Mouse (Mus musculus) hindbrain, embryonic 11.5 days (tissue): ENCODE measurements around the gene Brd7. TPM values are rescaled to one million over a fixed set of nuclear protein-coding genes. Genes with fewer than 3 reads are reported as not detected.

ENCODE experiments used
- ATAC-seq: fragments of 200-750 bp; cut with Nextera tagmentation; 2 replicates; pipeline ENCODE4 v1.8.0; 2017; ENCODE audit warnings: mild to moderate bottlenecking, moderate TSS enrichment, moderate library complexity; ENCODE audit not compliant: low FRiP score
- DNase-seq: peaks from one replicate; pipeline ENCODE4 v3.0.0-alpha.2; 2015; ENCODE audit warnings: low spot score
- H3K27ac ChIP-seq: fragments of 300-500 bp; sonication (generic); 2 replicates; pipeline ENCODE4 v1.5.1; 2014; ENCODE audit warnings: mild to moderate bottlenecking, low read depth, low read length
- H3K27me3 ChIP-seq: fragments of 300-500 bp; sonication (generic); 2 replicates; pipeline ENCODE4 v1.6.1; 2014; ENCODE audit warnings: mild to moderate bottlenecking, low read length, moderate library complexity, mixed read lengths; ENCODE audit not compliant: control insufficient read depth, insufficient read depth
- H3K36me3 ChIP-seq: fragments of 300-500 bp; sonication (generic); 2 replicates; pipeline ENCODE4 v1.6.1; 2014; ENCODE audit warnings: mild to moderate bottlenecking, low read length, moderate library complexity, mixed read lengths; ENCODE audit not compliant: control insufficient read depth, insufficient read depth
- H3K4me1 ChIP-seq: fragments of 300-500 bp; sonication (generic); replicated peaks from 2 replicates; pipeline ENCODE4 v1.6.1; 2014; ENCODE audit warnings: low read length, mixed read lengths; ENCODE audit not compliant: control insufficient read depth, insufficient read depth
- H3K4me2 ChIP-seq: fragments of 300-500 bp; sonication (generic); replicated peaks from 2 replicates; pipeline ENCODE4 v1.6.1; 2014; ENCODE audit warnings: mild to moderate bottlenecking, low read depth, low read length
- H3K4me3 ChIP-seq: fragments of 300-500 bp; sonication (generic); 2 replicates; pipeline ENCODE4 v1.5.1; 2014; ENCODE audit warnings: low read depth, low read length
- H3K9ac ChIP-seq: fragments of 300-500 bp; sonication (generic); 2 replicates; pipeline ENCODE4 v1.6.1; 2014; ENCODE audit warnings: low read depth, low read length
- H3K9me3 ChIP-seq: fragments of 300-500 bp; sonication (generic); 2 replicates; pipeline ENCODE4 v1.6.1; 2016; ENCODE audit warnings: low read length; ENCODE audit not compliant: control insufficient read depth
- WGBS: fragments of 180-500 bp; shearing (Covaris S2); extraction: QIAGEN DNeasy Blood & Tissue Kit; methylation state at CpG from one replicate; pipeline ENCODE4 v1.1.7; 2014; 5-methylcytosine and 5-hydroxymethylcytosine counted together
- polyA plus RNA-seq: library from polyadenylated mRNA; unstranded; fragments of >200 nt; fragmentation: Nextera tagmentation; extraction: Ambion mirVana; gene quantifications from 2 replicates; pipeline ENCODE4 v1.2.1, GENCODE M21; 2014

Brd7 gene
- polyA plus RNA-seq, 1 experiment from 2014 or later: 82.4 TPM

DNA sequence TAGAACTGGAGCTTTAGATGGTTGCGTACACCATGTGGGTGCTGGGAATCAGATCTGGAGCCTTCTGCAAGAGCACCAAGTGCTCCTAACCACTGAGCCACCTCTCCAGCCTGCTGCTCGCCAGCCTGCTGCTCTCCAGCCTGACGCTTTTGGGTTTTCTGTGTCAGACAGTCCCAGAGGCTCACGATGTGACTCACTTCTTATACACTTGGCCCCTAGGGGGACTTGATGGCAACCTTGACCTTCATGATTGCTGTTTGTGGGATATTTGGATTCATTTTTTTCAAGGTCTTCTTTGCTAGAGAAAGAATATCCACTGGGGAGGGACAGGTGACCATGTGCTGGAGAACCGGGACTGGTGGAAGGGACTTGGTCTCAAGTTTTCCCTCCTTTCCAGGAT lies 40.6 kb downstream of the Brd7 start:
- no peak overlapping the region for H3K27ac ChIP-seq
- 95% methylated on average over 5 of the region's 5 CpGs for WGBS
- no peak overlapping the region for H3K4me3 ChIP-seq
- H3K9me3 ChIP-seq: no peaks in the 10 kb centered on the region
- no peak for DNase-seq
- no peak overlapping the region for H3K9ac ChIP-seq
- H3K36me3 ChIP-seq: no peaks in the 10 kb centered on the region
- no peaks in the 10 kb centered on the region for H3K4me1 ChIP-seq
- ATAC-seq: no peak
- H3K4me2 ChIP-seq: no peak overlapping the region
- no peaks in the 10 kb centered on the region for H3K27me3 ChIP-seq

DNA sequence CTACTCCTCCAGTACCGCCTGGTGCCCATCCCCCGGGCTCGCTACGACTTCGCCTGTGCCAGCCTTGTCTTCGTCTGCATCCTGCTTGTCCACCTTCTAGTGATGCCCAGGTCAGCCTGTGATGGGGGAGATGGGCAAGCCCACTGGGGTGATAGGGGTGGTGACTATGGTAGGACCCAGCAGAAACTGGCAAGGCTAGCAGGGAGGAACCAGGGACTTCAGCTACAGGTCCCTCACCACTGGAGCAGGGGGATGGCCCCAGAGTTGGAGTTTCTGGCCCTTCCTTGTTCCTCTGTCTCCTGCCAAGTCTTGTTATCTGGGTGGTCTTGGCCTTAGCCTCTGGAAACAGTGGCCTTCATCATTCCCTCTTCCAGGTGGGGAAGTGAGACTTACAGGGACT lies 41.9 kb downstream of the Brd7 start:
- Histone ChIP-seq H3K27ac (no peak overlapping the region), H3K4me2 (no peak overlapping the region), H3K9me3 (no peaks in the 10 kb centered on the region), H3K36me3 (no peaks in the 10 kb centered on the region), H3K9ac (no peak overlapping the region), H3K27me3 (no peaks in the 10 kb centered on the region), H3K4me1 (no peaks in the 10 kb centered on the region), H3K4me3 (no peak overlapping the region)
- 90% methylated on average over 6 of the region's 6 CpGs for WGBS
- DNase-seq (no peak), ATAC-seq (no peak)

DNA sequence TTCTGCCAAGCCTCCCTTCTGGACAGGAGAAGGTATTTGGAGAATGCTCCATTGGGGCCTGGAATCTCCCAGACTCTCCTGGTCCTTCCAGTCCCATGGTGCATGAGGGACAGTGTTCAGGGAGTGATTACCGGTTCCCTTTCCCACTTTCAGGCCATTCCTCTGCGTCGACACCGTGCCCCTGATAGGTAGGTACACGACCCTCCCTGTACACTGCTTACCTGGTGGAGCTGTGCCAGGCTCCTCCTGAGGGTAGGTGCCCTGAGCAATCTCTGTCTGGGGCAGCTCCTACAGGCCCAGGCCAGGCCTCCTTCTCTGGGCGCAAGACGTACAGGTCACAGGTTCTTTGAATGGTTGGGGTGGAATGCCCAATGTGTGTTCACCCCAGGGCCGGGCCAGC lies 43.8 kb downstream of the Brd7 start:
- H3K27ac ChIP-seq: no peak overlapping the region
- H3K4me2 ChIP-seq: no peak overlapping the region
- H3K36me3 ChIP-seq: no peaks in the 10 kb centered on the region
- ATAC-seq: no peak
- H3K27me3 ChIP-seq: no peaks in the 10 kb centered on the region
- no peak overlapping the region for H3K9ac ChIP-seq
- H3K4me3 ChIP-seq: no peak overlapping the region
- DNase-seq: no peak
- 96% methylated on average over 8 of the region's 8 CpGs for WGBS
- no peaks in the 10 kb centered on the region for H3K9me3 ChIP-seq
- no peaks in the 10 kb centered on the region for H3K4me1 ChIP-seq

DNA sequence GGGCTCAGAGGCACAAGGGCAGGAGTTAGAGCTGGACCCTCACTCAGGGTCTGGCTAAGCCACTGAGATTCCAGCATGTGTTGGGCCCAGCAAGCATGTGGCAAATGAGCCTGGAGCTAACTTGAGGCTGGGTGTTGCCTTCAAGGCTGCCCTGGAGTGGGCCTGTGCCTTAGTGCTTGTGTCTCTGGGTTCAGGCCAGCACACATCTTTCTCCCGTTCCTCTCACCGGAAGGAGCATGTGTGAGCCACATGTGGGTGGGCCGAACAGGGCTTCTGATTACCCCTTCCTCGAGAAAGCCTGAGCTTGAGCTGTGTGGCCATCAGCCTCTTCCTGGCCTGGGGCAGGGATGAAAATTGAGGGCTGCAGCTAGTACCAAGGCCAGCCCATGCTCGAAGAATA lies 44.7 kb downstream of the Brd7 start:
- DNase-seq: no peak
- no peak overlapping the region for H3K4me3 ChIP-seq
- H3K9me3 ChIP-seq: no peaks in the 10 kb centered on the region
- H3K4me1 ChIP-seq: no peaks in the 10 kb centered on the region
- H3K4me2 ChIP-seq: no peak overlapping the region
- 74% methylated on average over 5 of the region's 5 CpGs for WGBS
- no peak for ATAC-seq
- H3K27ac ChIP-seq: no peak overlapping the region
- H3K27me3 ChIP-seq: no peaks in the 10 kb centered on the region
- H3K9ac ChIP-seq: no peak overlapping the region
- no peaks in the 10 kb centered on the region for H3K36me3 ChIP-seq

DNA sequence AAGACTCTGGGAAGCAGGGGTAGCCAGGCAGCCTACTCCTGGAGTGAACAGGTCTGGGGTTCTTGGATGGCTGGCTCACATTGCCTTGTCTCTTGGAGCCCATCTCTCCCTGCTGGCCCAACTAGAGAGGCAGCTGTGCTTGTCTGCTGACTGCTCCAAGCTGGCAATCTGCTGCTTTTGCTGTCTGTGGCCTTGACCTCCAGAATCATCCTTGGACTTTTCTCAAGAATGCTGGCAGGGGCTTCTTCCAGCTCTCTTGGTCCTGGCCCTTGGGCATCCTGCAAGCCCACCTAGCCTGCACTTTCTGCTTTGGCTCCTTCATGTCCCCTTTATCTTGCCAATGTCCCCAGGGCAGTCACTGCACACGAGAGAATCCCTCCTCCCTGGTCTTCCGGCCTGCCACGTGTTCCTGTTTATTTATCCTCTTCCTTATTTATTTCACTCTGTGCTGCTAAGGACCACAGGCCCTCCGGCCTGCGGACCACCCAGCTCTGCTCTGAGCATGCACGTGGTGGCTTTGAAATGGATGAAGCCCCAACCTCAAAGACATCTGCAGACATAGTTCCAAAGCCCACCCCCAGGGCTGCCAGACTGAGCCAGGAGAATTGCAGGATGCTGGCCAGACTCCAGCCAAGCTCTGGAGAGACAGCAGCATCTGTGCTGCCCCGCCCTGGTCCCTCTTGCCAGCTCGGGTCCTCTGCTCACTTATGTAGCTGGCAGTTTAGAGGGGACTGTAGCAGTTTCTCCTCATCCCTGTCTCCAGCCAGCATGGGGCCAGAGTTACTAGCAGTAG lies 45.7 kb downstream of the Brd7 start:
- ATAC-seq (no peak), DNase-seq (no peak)
- Histone ChIP-seq H3K9me3 (no peaks in the 10 kb centered on the region), H3K27ac (no peak overlapping the region), H3K4me1 (no peaks in the 10 kb centered on the region), H3K4me2 (no peak overlapping the region), H3K9ac (no peak overlapping the region), H3K4me3 (no peak overlapping the region), H3K27me3 (no peaks in the 10 kb centered on the region), H3K36me3 (no peaks in the 10 kb centered on the region)
- 65% methylated on average over 8 of the region's 8 CpGs for WGBS

DNA sequence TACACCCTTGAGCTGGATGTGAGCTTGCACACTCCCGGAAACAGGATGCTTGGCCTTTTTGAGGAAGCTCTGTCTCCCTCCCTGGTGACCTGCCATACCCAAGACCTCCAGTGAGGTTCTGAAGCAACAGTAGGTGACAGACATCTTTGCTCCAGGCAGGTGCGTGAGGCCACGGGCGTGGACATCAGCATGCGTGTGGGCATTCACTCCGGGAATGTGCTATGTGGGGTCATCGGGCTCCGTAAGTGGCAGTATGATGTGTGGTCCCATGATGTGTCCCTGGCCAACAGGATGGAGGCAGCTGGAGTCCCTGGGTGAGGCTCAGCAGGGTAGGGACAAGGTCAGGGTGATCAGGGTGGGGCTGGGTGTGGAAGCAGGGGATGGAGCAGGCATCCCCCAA lies 46.7 kb downstream of the Brd7 start:
- no peak overlapping the region for H3K4me2 ChIP-seq
- no peak overlapping the region for H3K27ac ChIP-seq
- DNase-seq (no peak), ATAC-seq (no peak)
- WGBS: 96% methylated on average over 8 of the region's 8 CpGs
- H3K36me3 ChIP-seq: no peaks in the 10 kb centered on the region
- H3K9ac ChIP-seq: no peak overlapping the region
- H3K27me3 ChIP-seq: no peaks in the 10 kb centered on the region
- no peak overlapping the region for H3K4me3 ChIP-seq
- no peaks in the 10 kb centered on the region for H3K4me1 ChIP-seq
- H3K9me3 ChIP-seq: no peaks in the 10 kb centered on the region

DNA sequence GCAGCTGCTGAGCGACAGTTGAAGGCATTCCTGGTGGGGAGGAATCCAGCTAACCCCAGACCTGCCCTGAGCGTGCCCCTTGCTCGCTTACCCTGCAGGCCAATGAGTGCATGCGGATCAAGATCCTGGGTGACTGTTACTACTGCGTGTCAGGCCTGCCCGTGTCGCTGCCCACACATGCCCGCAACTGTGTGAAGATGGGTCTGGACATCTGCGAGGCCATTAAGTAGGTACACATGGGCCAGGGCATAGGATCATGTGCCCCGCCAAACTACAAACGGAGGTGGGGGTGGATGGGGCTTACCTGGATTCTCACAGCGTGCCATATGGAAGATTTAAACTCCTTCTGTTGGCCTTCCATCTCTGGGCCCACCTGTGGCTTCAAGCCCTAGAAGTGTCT lies 48.0 kb downstream of the Brd7 start:
- Histone ChIP-seq H3K9me3 (no peaks in the 10 kb centered on the region), H3K36me3 (no peaks in the 10 kb centered on the region), H3K4me3 (no peak overlapping the region), H3K27ac (no peak overlapping the region), H3K27me3 (no peaks in the 10 kb centered on the region), H3K9ac (no peak overlapping the region), H3K4me1 (no peaks in the 10 kb centered on the region), H3K4me2 (no peak overlapping the region)
- ATAC-seq: no peak
- 90% methylated on average over 12 of the region's 12 CpGs for WGBS
- DNase-seq: no peak

DNA sequence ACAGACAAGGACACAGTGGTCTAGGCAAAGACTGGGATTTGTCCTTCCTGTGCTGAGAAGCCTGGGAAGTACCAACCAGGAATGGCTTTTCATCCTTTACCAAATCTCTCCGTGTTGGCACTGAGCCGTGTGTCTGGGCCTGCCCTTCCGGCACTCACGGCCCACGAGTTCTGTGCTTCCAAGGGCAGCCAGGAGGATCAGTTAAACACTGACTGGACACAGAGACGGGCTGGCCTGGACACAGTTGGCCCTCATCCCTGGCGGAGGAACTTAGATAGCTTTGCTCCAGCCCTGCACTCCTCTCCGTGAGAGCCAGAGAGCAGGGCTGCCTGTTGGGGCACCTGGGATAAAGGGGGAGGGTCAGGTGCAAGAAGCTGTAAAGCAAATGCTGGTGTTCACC lies 49.0 kb downstream of the Brd7 start:
- Histone ChIP-seq H3K4me1 (no peaks in the 10 kb centered on the region), H3K36me3 (no peaks in the 10 kb centered on the region), H3K4me3 (no peak overlapping the region), H3K27me3 (no peaks in the 10 kb centered on the region), H3K9me3 (no peaks in the 10 kb centered on the region), H3K9ac (no peak overlapping the region), H3K4me2 (no peak overlapping the region), H3K27ac (no peak overlapping the region)
- ATAC-seq: no peak
- WGBS: 86% methylated on average over 7 of the region's 8 CpGs
- DNase-seq: no peak

DNA sequence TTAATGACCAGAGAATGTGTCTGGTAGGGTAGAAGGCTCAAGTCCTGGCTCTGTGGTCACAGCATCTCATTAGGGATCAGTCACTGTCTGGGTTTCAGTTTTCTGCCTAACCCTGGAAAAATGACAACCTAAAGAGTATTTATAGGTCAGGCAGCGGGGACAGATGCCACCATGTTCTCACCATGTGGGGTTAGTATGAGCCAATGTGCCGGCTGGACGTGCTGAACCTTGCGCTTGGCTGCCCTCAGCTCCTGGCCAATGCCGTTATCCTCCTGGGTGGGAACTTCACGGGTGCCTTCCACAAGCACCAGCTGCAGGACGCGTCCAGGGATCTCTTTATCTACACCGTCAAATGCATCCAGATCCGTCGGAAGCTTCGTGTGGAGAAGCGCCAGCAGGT lies 51.7 kb downstream of the Brd7 start:
- Histone ChIP-seq H3K9me3 (no peaks in the 10 kb centered on the region), H3K4me3 (no peak overlapping the region), H3K27ac (no peak overlapping the region), H3K9ac (no peak overlapping the region), H3K36me3 (no peaks in the 10 kb centered on the region), H3K4me2 (no peak overlapping the region), H3K27me3 (no peaks in the 10 kb centered on the region), H3K4me1 (no peaks in the 10 kb centered on the region)
- DNase-seq (no peak), ATAC-seq (no peak)
- WGBS: 92% methylated on average over 13 of the region's 13 CpGs
